Mouse (Mus musculus) limb, embryonic 11.5 days (tissue): ENCODE measurements around the gene Ado. TPM values are rescaled to one million over a fixed set of nuclear protein-coding genes. Genes with fewer than 3 reads are reported as not detected.

Source experiments
- ATAC-seq: fragments of 200-750 bp; cut with Nextera tagmentation; 2 replicates; pipeline ENCODE4 v1.8.0; 2017; ENCODE audit warnings: low read depth; ENCODE audit not compliant: insufficient number of reproducible peaks, low FRiP score, low TSS enrichment
- DNase-seq: peaks from one replicate; pipeline ENCODE4 v3.0.0-alpha.2; 2015; ENCODE audit warnings: low spot score
- H3K27ac ChIP-seq: fragments of 300-500 bp; sonication (generic); replicated peaks from 2 replicates; pipeline ENCODE4 v1.5.1; 2014; ENCODE audit warnings: low read depth, mild to moderate bottlenecking, low read length
- H3K27me3 ChIP-seq: fragments of 300-500 bp; sonication (generic); 2 replicates; pipeline ENCODE4 v1.6.1; 2014; ENCODE audit warnings: mild to moderate bottlenecking, low read length, mixed read lengths; ENCODE audit not compliant: control insufficient read depth, insufficient read depth
- H3K36me3 ChIP-seq: fragments of 300-500 bp; sonication (generic); 2 replicates; pipeline ENCODE4 v1.6.1; 2014; ENCODE audit warnings: mild to moderate bottlenecking, low read length, moderate library complexity, mixed read lengths; ENCODE audit not compliant: control insufficient read depth, insufficient read depth
- H3K4me1 ChIP-seq: fragments of 300-500 bp; sonication (generic); 2 replicates; pipeline ENCODE4 v1.6.1; 2014; ENCODE audit warnings: low read length, mixed read lengths; ENCODE audit not compliant: control insufficient read depth, insufficient read depth
- H3K4me2 ChIP-seq: fragments of 300-500 bp; sonication (generic); 2 replicates; pipeline ENCODE4 v1.6.1; 2014; ENCODE audit warnings: low read depth, mild to moderate bottlenecking, moderate library complexity; ENCODE audit not compliant: severe bottlenecking
- H3K4me3 ChIP-seq: fragments of 300-500 bp; sonication (generic); 2 replicates; pipeline ENCODE4 v1.5.1; 2014; ENCODE audit warnings: low read depth, low read length
- H3K9ac ChIP-seq: fragments of 300-500 bp; sonication (generic); 2 replicates; pipeline ENCODE4 v1.6.1; 2014; ENCODE audit warnings: mild to moderate bottlenecking, low read length
- H3K9me3 ChIP-seq: fragments of 300-500 bp; sonication (generic); 2 replicates; pipeline ENCODE4 v1.6.1; 2016; ENCODE audit warnings: low read length; ENCODE audit not compliant: control insufficient read depth
- WGBS: fragments of 180-500 bp; shearing (Covaris S2); extraction: QIAGEN DNeasy Blood & Tissue Kit; methylation state at CpG from one replicate; pipeline ENCODE4 v1.1.7; 2014; 5-methylcytosine and 5-hydroxymethylcytosine counted together
- polyA plus RNA-seq: library from polyadenylated mRNA; unstranded; fragments of >200 nt; fragmentation: Nextera tagmentation; extraction: Ambion mirVana; gene quantifications from 2 replicates; pipeline ENCODE4 v1.2.1, GENCODE M21; 2014

Gene Ado
- polyA plus RNA-seq, result 79.1 and 82.6 TPM in 2 replicates

- Histone ChIP-seq H3K4me1 (peaks cover 15% of the 10 kb centered on the region), H3K36me3 (no peaks in the 10 kb centered on the region), H3K4me3 (peak within 1 kb of the TSS; percentile 87), H3K4me2 (peak within 1 kb of the TSS; percentile 98), H3K27me3 (no peaks in the 10 kb centered on the region), H3K27ac (peak within 1 kb of the TSS; percentile 91), H3K9ac (peak within 1 kb of the TSS; percentile 86), H3K9me3 (no peaks in the 10 kb centered on the region)
- DNase-seq, result peak; percentile 89
- peak; percentile 91 for ATAC-seq
- WGBS, result under 1% methylated on average over 73 of the region's 79 CpGs
Measured at GRCm38 (mm10) chr10:67548877-67549731, at the start of gene Ado. TSS of gene Ado (minus strand) at chr10:67548955.

- ATAC-seq, result no peak
Measured at GRCm38 (mm10) chr10:67595278-67595677, 46.5 kb upstream of the Ado start.

GRCm38 (mm10) chr10:67585873-67586610, 37.3 kb upstream of the Ado start:
- Histone ChIP-seq H3K27me3 (no peaks in the 10 kb centered on the region), H3K36me3 (no peaks in the 10 kb centered on the region), H3K27ac (no peak overlapping the region), H3K4me2 (no peak overlapping the region), H3K4me1 (no peaks in the 10 kb centered on the region), H3K9ac (no peak overlapping the region), H3K9me3 (no peaks in the 10 kb centered on the region), H3K4me3 (no peak overlapping the region)
- ATAC-seq (no peak), DNase-seq (no peak)
- 90% methylated on average over 18 of the region's 18 CpGs for WGBS

More at GRCm38 (mm10) chr10:67595278-67595677, 46.5 kb upstream of the Ado start:
- no peaks in the 10 kb centered on the region for H3K4me1 ChIP-seq
- no peaks in the 10 kb centered on the region for H3K9me3 ChIP-seq
- no peak overlapping the region for H3K4me3 ChIP-seq
- H3K36me3 ChIP-seq, result no peaks in the 10 kb centered on the region
- DNase-seq, result no peak
- no peaks in the 10 kb centered on the region for H3K27me3 ChIP-seq
- H3K27ac ChIP-seq, result no peak overlapping the region
- H3K9ac ChIP-seq, result no peak overlapping the region
- 83% methylated on average over 3 of the region's 3 CpGs for WGBS
- no peak overlapping the region for H3K4me2 ChIP-seq

- H3K9ac ChIP-seq, result no peak overlapping the region
- no peaks in the 10 kb centered on the region for H3K36me3 ChIP-seq
- no peak for ATAC-seq
- no peak for DNase-seq
- 89% methylated on average over 12 of the region's 12 CpGs for WGBS
- H3K27me3 ChIP-seq, result no peaks in the 10 kb centered on the region
- H3K4me3 ChIP-seq, result no peak overlapping the region
- no peak overlapping the region for H3K4me2 ChIP-seq
- no peak overlapping the region for H3K27ac ChIP-seq
- no peaks in the 10 kb centered on the region for H3K4me1 ChIP-seq
- H3K9me3 ChIP-seq, result no peaks in the 10 kb centered on the region
Measured at GRCm38 (mm10) chr10:67581698-67582285, 33.0 kb upstream of the Ado start.

GRCm38 (mm10) chr10:67579830-67580229, 31.1 kb upstream of the Ado start:
- no peak overlapping the region for H3K27ac ChIP-seq
- DNase-seq (no peak), ATAC-seq (no peak)
- H3K27me3 ChIP-seq, result no peaks in the 10 kb centered on the region
- H3K9ac ChIP-seq, result no peak overlapping the region
- no peak overlapping the region for H3K4me3 ChIP-seq
- H3K9me3 ChIP-seq, result no peaks in the 10 kb centered on the region
- 93% methylated on average over 4 of the region's 4 CpGs for WGBS
- no peaks in the 10 kb centered on the region for H3K36me3 ChIP-seq
- no peaks in the 10 kb centered on the region for H3K4me1 ChIP-seq
- no peak overlapping the region for H3K4me2 ChIP-seq

- no peak overlapping the region for H3K27ac ChIP-seq
- H3K9me3 ChIP-seq, result no peaks in the 10 kb centered on the region
- no peak overlapping the region for H3K4me3 ChIP-seq
- WGBS, result 78% methylated on average over 8 of the region's 8 CpGs
- DNase-seq (no peak), ATAC-seq (no peak)
- H3K36me3 ChIP-seq, result no peaks in the 10 kb centered on the region
- H3K9ac ChIP-seq, result no peak overlapping the region; the same call in 1 of the 2 replicates
- H3K4me1 ChIP-seq, result no peaks in the 10 kb centered on the region
- no peak overlapping the region for H3K4me2 ChIP-seq
- H3K27me3 ChIP-seq, result no peaks in the 10 kb centered on the region
Measured at GRCm38 (mm10) chr10:67573310-67573709, 24.6 kb upstream of the Ado start.

- Histone ChIP-seq H3K27me3 (no peaks in the 10 kb centered on the region), H3K9ac (no peak overlapping the region), H3K4me1 (no peaks in the 10 kb centered on the region), H3K9me3 (no peaks in the 10 kb centered on the region), H3K4me3 (no peak overlapping the region), H3K27ac (no peak overlapping the region), H3K36me3 (no peaks in the 10 kb centered on the region), H3K4me2 (no peak overlapping the region)
- ATAC-seq (no peak), DNase-seq (no peak)
- 90% methylated on average over 14 of the region's 14 CpGs for WGBS
Measured at GRCm38 (mm10) chr10:67571443-67571842, 22.7 kb upstream of the Ado start.

GRCm38 (mm10) chr10:67569539-67569938, 20.8 kb upstream of the Ado start:
- ATAC-seq (no peak), DNase-seq (no peak)
- Histone ChIP-seq H3K27me3 (no peaks in the 10 kb centered on the region), H3K27ac (no peak overlapping the region), H3K9me3 (no peaks in the 10 kb centered on the region), H3K9ac (no peak overlapping the region), H3K36me3 (no peaks in the 10 kb centered on the region), H3K4me3 (no peak overlapping the region), H3K4me1 (no peaks in the 10 kb centered on the region), H3K4me2 (no peak overlapping the region)
- 85% methylated on average over 7 of the region's 7 CpGs for WGBS
